Mouse (Mus musculus) neutrophil, adult 83 days (primary cell): Measurements from ENCODE around the gene Clcn6. TPM values are rescaled to one million over a fixed set of nuclear protein-coding genes. Genes with fewer than 3 reads are reported as not detected.

ENCODE experiments used
- total RNA-seq, 2 experiments: library from RNA; stranded (reverse); gene quantifications; one replicate each; pipeline ENCODE4 v1.2.4; 2023

Gene Clcn6
- total RNA-seq: 10 to 100 TPM in 1 of 2 experiments, 1 to 10 TPM in 1; 9.8 to 10.6 TPM

GRCm38 (mm10) chr4:148038600-148039253 lies at the start of gene Clcn6, which contains the start of gene Mthfr:
Gene Clcn6 (minus strand): TSS chr4:148038821.
Gene Mthfr (plus strand): TSS chr4:148039077.

GRCm38 (mm10) chr4:148087907-148088527 lies 49.4 kb upstream of the Clcn6 start, which contains the start of gene Agtrap:
Gene Agtrap (minus strand): TSS chr4:148088031.

GRCm38 (mm10) chr4:148000202-148000772 lies 38.3 kb downstream of the Clcn6 start, which contains the start of gene Nppa:
Gene Nppa (plus strand): TSS chr4:148000722.

GRCm38 (mm10) chr4:147985205-147986132 lies 53.2 kb downstream of the Clcn6 start, which contains the start of gene Nppb:
Gene Nppb (plus strand): TSS chr4:147985788.

Other genes starting within 250 kb of the Clcn6 start
- 10 to 100 TPM; 11.2 to 12.3 TPM for gene Zfp984, start 229.0 kb downstream of the Clcn6 start, total RNA-seq
- gene Zfp933, start 190.5 kb downstream of the Clcn6 start, total RNA-seq: 1 to 10 TPM; 2.7 to 4.7 TPM
- 10 to 100 TPM; 36.1 to 36.7 TPM for gene Miip, start 170.0 kb downstream of the Clcn6 start, total RNA-seq
- gene Fv1, start 169.8 kb downstream of the Clcn6 start, total RNA-seq: 1 to 10 TPM; 5.1 to 9.3 TPM
- gene Mfn2, start 134.1 kb downstream of the Clcn6 start, total RNA-seq: 10 to 100 TPM; 49.6 to 52.0 TPM
- gene Plod1, start 102.1 kb downstream of the Clcn6 start, total RNA-seq: 10 to 100 TPM; 17.5 to 18.9 TPM
- gene 2510039O18Rik, start 97.9 kb downstream of the Clcn6 start, total RNA-seq: 10 to 100 TPM; 56.6 to 59.3 TPM
- gene Nppb, start 53.0 kb downstream of the Clcn6 start, total RNA-seq: not detected
- gene Nppa, start 38.1 kb downstream of the Clcn6 start, total RNA-seq: not detected
- 10 to 100 TPM in 1 of 2 experiments, 1 to 10 TPM in 1; 10.0 to 14.6 TPM for gene Mthfr, start 256 bp upstream of the Clcn6 start, total RNA-seq
- 10 to 100 TPM; 66.1 to 70.7 TPM for gene Agtrap, start 49.2 kb upstream of the Clcn6 start, total RNA-seq
- 10 to 100 TPM; 10.3 to 11.0 TPM for gene Mad2l2, start 91.6 kb upstream of the Clcn6 start, total RNA-seq
- under 1 TPM in 1 of 2 experiments, not detected in 1; 0.18 TPM for gene Draxin, start 91.9 kb upstream of the Clcn6 start, total RNA-seq
- 10 to 100 TPM; 13.6 to 18.7 TPM for gene Fbxo6, start 113.3 kb upstream of the Clcn6 start, total RNA-seq
- gene Fbxo44, start 121.7 kb upstream of the Clcn6 start, total RNA-seq: under 1 TPM; 0.33 to 0.73 TPM
- not detected for gene Fbxo2, start 121.8 kb upstream of the Clcn6 start, total RNA-seq
- not detected for gene Disp3, start 249.1 kb upstream of the Clcn6 start, total RNA-seq